ENCODE assay signal across 8 mouse cellular contexts in the genomic region with DNA sequence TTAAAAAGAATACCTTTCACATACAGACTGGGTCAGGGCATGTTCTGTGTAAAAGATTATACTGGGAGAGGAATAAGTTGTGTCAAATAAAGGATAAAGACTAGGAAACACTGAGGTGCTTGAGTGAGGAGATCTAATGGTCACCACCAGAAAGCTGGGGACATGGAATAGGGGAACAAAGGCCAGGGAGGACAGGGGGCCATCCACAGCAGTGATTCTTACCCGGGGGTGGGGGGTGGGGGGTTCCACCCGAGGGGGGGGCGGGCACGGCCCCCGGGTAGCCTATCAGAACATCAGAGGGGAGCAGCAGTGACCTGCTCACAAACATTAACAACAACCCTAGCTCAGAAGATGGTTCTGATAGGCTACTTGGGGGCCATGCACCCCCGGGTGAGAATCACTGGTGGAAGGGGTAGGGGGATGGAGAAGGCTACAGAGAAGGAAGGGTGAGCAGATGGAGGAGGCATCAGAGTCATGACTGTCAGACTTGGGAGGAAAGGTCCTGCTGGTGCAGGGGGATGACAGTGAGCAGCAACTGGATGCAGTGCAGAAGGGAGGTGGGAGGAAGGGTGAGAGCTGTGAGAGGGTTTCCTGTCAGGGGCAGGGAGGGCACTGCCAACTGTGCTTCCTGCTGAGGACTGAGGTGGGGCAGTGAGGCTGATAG.
DNase-seq lines count a peak whose midpoint lies in the region; ATAC-seq lines count a peak whose summit lies in the region.
"Not testable (repeated sequence)": the region's sequence is repeated elsewhere in the genome, so short reads cannot be mapped to it uniquely, and the experiment has no call there.

No protein-coding gene starts in this region.

- 0 out of 2 replicates have a peak overlapping the region, but pooled peaks have one; percentile 0 for H3K27ac ChIP-seq in embryonic facial prominence, embryonic 10.5 days (replicated peaks)
- not testable (repeated sequence) for H3K27ac ChIP-seq in intestine, embryonic 14.5 days (ENCODE audit: low read depth)

- H3K27me3 ChIP-seq in embryonic facial prominence, embryonic 10.5 days (replicated peaks; ENCODE audit: low read depth, poor library complexity, severe bottlenecking); intestine, embryonic 14.5 days (replicated peaks; ENCODE audit: control insufficient read depth, insufficient read depth, low read length): not testable (repeated sequence)

- intact Hi-C loops in left cerebral cortex, postnatal 14 days (cut with DNase I) = not testable (repeated sequence)

- H3K9ac ChIP-seq in intestine, embryonic 14.5 days (ENCODE audit: low read length) = not testable (repeated sequence)

- peaks cover 35% of the 10 kb centered on the region for H3K36me3 ChIP-seq in embryonic facial prominence, embryonic 10.5 days (replicated peaks)
- H3K36me3 ChIP-seq in intestine, embryonic 14.5 days (ENCODE audit: control insufficient read depth, insufficient read depth, low read length) = peaks cover 18% of the 10 kb centered on the region

- H3K9me3 ChIP-seq in embryonic facial prominence, embryonic 10.5 days; intestine, embryonic 14.5 days (ENCODE audit: control insufficient read depth, low read length): not testable (repeated sequence)

- peak; percentile 21 for DNase-seq in adipocyte (ENCODE audit: low spot score)
- DNase-seq in embryonic facial prominence, embryonic 10.5 days (ENCODE audit: low spot score) = peak; percentile 28
- peak; percentile 61 for DNase-seq in intestine, embryonic 14.5 days (ENCODE audit: low spot score)
- peak; percentile 19 to 30 for DNase-seq in left cerebral cortex, postnatal 14 days (ENCODE audit: low spot score in 2 of 2)
- peak; percentile 21 for DNase-seq in retina, embryonic 14.5 days (ENCODE audit: low spot score)
- peak; percentile 55 for DNase-seq in thymus, postnatal 25 days

- H3K4me1 ChIP-seq in embryonic facial prominence, embryonic 10.5 days; intestine, embryonic 14.5 days (replicated peaks; ENCODE audit: control insufficient read depth, insufficient read depth, low read length): not testable (repeated sequence)

- H3K4me3 ChIP-seq in embryonic facial prominence, embryonic 10.5 days; intestine, embryonic 14.5 days (ENCODE audit: low read depth, low read length): not testable (repeated sequence)

- 73% methylated on average over 6 of the region's 6 CpGs for WGBS in embryonic facial prominence, embryonic 10.5 days
- WGBS in intestine, embryonic 14.5 days = 80% methylated on average over 6 of the region's 6 CpGs

- not testable (repeated sequence) for H3K4me2 ChIP-seq in intestine, embryonic 14.5 days (ENCODE audit: low read length)

- ATAC-seq in granulocyte monocyte progenitor cell, adult 5-6 weeks (replicated peaks; ENCODE audit: poor library complexity, severe bottlenecking) = peak; percentile 66
- ATAC-seq in intestine, embryonic 14.5 days (replicated peaks; ENCODE audit: low FRiP score, low TSS enrichment, low read depth) = peak; percentile 85
- peak; percentile 60 for ATAC-seq in megakaryocyte, adult 5-6 weeks (ENCODE audit: poor library complexity, severe bottlenecking)
